Mouse (Mus musculus) forebrain, embryonic 14.5 days (tissue): ENCODE results near the gene Rnf34. TPM values are rescaled to one million over a fixed set of nuclear protein-coding genes. Genes with fewer than 3 reads are reported as not detected.
A peak's percentile ranks its signal among the peaks of the same experiment; 100 is the strongest.

Source experiments
- ATAC-seq: fragments of 200-750 bp; cut with Nextera tagmentation; 2 replicates; pipeline ENCODE4 v1.8.0; 2017; ENCODE audit warnings: mild to moderate bottlenecking, moderate library complexity
- DNase-seq: peaks from one replicate; pipeline ENCODE4 v3.0.0-alpha.2; 2015; ENCODE audit warnings: low spot score
- H3K27ac ChIP-seq: fragments of 300-500 bp; sonication (generic); 2 replicates; pipeline ENCODE4 v1.5.1; 2014; ENCODE audit warnings: low read depth, mild to moderate bottlenecking, control low read depth, low read length, moderate library complexity
- H3K27me3 ChIP-seq: fragments of 300-500 bp; sonication (generic); replicated peaks from 2 replicates; pipeline ENCODE4 v1.6.1; 2014; ENCODE audit warnings: low read length, control low read depth, mixed read lengths; ENCODE audit not compliant: control insufficient read depth, insufficient read depth
- H3K36me3 ChIP-seq: fragments of 300-500 bp; sonication (generic); 2 replicates; pipeline ENCODE4 v1.6.1; 2014; ENCODE audit warnings: low read length, control low read depth; ENCODE audit not compliant: control insufficient read depth, insufficient read depth
- H3K4me1 ChIP-seq: fragments of 300-500 bp; sonication (generic); 2 replicates; pipeline ENCODE4 v1.6.1; 2014; ENCODE audit warnings: antibody characterized with exemption, low read length, control low read depth; ENCODE audit not compliant: control insufficient read depth, insufficient read depth
- H3K4me2 ChIP-seq: fragments of 300-500 bp; sonication (generic); 2 replicates; pipeline ENCODE4 v1.6.1; 2014; ENCODE audit warnings: mild to moderate bottlenecking, control low read depth, low read length
- H3K4me3 ChIP-seq: fragments of 300-500 bp; sonication (generic); 2 replicates; pipeline ENCODE4 v1.5.1; 2014; ENCODE audit warnings: low read depth, low read length, control low read depth
- H3K9ac ChIP-seq: fragments of 300-500 bp; sonication (generic); 2 replicates; pipeline ENCODE4 v1.6.1; 2014; ENCODE audit warnings: mild to moderate bottlenecking, low read length, control low read depth, moderate library complexity
- H3K9me3 ChIP-seq: fragments of 300-500 bp; sonication (generic); replicated peaks from 2 replicates; pipeline ENCODE4 v1.6.1; 2016; ENCODE audit warnings: low read length, control low read depth, mixed read lengths; ENCODE audit not compliant: control insufficient read depth
- WGBS: fragments of 180-500 bp; shearing (Covaris S2); extraction: QIAGEN DNeasy Blood & Tissue Kit; methylation state at CpG from one replicate; pipeline ENCODE4 v1.1.7; 2014; 5-methylcytosine and 5-hydroxymethylcytosine counted together
- polyA plus RNA-seq: library from polyadenylated mRNA; unstranded; fragments of >200 nt; fragmentation: Nextera tagmentation; extraction: Ambion mirVana; gene quantifications from 2 replicates; pipeline ENCODE4 v1.2.1, GENCODE M21; 2014

Gene Rnf34
- polyA plus RNA-seq, 1 experiment from 2014 or later: 54.3 TPM

- no peak overlapping the region for H3K4me3 ChIP-seq
- H3K27me3 ChIP-seq: no peaks in the 10 kb centered on the region
- H3K9ac ChIP-seq: peak overlapping the region; percentile 89
- H3K4me2 ChIP-seq: peak overlapping the region; percentile 77
- WGBS: 57% methylated on average over 11 of the region's 11 CpGs
- no peak for DNase-seq
- peak overlapping the region; percentile 95 for H3K27ac ChIP-seq
- no peaks in the 10 kb centered on the region for H3K9me3 ChIP-seq
- no peaks in the 10 kb centered on the region for H3K36me3 ChIP-seq
- peaks cover 21% of the 10 kb centered on the region for H3K4me1 ChIP-seq
- no peak for ATAC-seq
Measured at GRCm38 (mm10) chr5:122901179-122901578, 51.3 kb downstream of the Rnf34 start.

GRCm38 (mm10) chr5:122901666-122902065 is 51.8 kb downstream of the Rnf34 start:
- H3K36me3 ChIP-seq: no peaks in the 10 kb centered on the region
- DNase-seq (no peak), ATAC-seq (no peak)
- WGBS: 68% methylated on average over 3 of the region's 3 CpGs
- H3K4me1 ChIP-seq: peaks cover 21% of the 10 kb centered on the region
- no peaks in the 10 kb centered on the region for H3K9me3 ChIP-seq
- H3K4me3 ChIP-seq: no peak overlapping the region
- no peaks in the 10 kb centered on the region for H3K27me3 ChIP-seq
- no peak overlapping the region for H3K27ac ChIP-seq
- no peak overlapping the region for H3K4me2 ChIP-seq
- no peak overlapping the region for H3K9ac ChIP-seq

GRCm38 (mm10) chr5:122902228-122902627 is 52.4 kb downstream of the Rnf34 start:
- DNase-seq: no peak
- no peak for ATAC-seq

GRCm38 (mm10) chr5:122903165-122903564 is 53.3 kb downstream of the Rnf34 start:
- Histone ChIP-seq H3K4me2 (no peak overlapping the region), H3K9me3 (no peaks in the 10 kb centered on the region), H3K27me3 (no peaks in the 10 kb centered on the region), H3K4me3 (no peak overlapping the region), H3K4me1 (peaks cover 11% of the 10 kb centered on the region), H3K36me3 (no peaks in the 10 kb centered on the region), H3K9ac (no peak overlapping the region), H3K27ac (no peak overlapping the region)
- DNase-seq: no peak
- no peak for ATAC-seq
- WGBS: 87% methylated on average over 5 of the region's 5 CpGs

More at GRCm38 (mm10) chr5:122902228-122902627, 52.4 kb downstream of the Rnf34 start:
- Histone ChIP-seq H3K27ac (no peak overlapping the region), H3K9ac (no peak overlapping the region), H3K4me2 (no peak overlapping the region), H3K36me3 (no peaks in the 10 kb centered on the region), H3K4me1 (peaks cover 20% of the 10 kb centered on the region), H3K4me3 (no peak overlapping the region), H3K27me3 (no peaks in the 10 kb centered on the region), H3K9me3 (no peaks in the 10 kb centered on the region)
- 84% methylated on average over 6 of the region's 6 CpGs for WGBS

- no peak overlapping the region for H3K9ac ChIP-seq
- no peaks in the 10 kb centered on the region for H3K27me3 ChIP-seq
- no peak overlapping the region for H3K4me3 ChIP-seq
- DNase-seq (no peak), ATAC-seq (no peak)
- no peaks in the 10 kb centered on the region for H3K4me1 ChIP-seq
- no peaks in the 10 kb centered on the region for H3K36me3 ChIP-seq
- no peaks in the 10 kb centered on the region for H3K9me3 ChIP-seq
- H3K27ac ChIP-seq: no peak overlapping the region
- H3K4me2 ChIP-seq: no peak overlapping the region
- WGBS: 88% methylated on average over 1 of the region's 1 CpGs
Measured at GRCm38 (mm10) chr5:122907182-122907581, 57.3 kb downstream of the Rnf34 start.

GRCm38 (mm10) chr5:122908001-122908400 is 58.2 kb downstream of the Rnf34 start:
- Histone ChIP-seq H3K4me1 (no peaks in the 10 kb centered on the region), H3K9me3 (no peaks in the 10 kb centered on the region), H3K27me3 (no peaks in the 10 kb centered on the region), H3K36me3 (no peaks in the 10 kb centered on the region), H3K27ac (no peak overlapping the region), H3K4me3 (no peak overlapping the region), H3K9ac (no peak overlapping the region), H3K4me2 (no peak overlapping the region)
- WGBS: 89% methylated on average over 2 of the region's 2 CpGs
- DNase-seq (no peak), ATAC-seq (no peak)

GRCm38 (mm10) chr5:122909481-122909880 is 59.6 kb downstream of the Rnf34 start:
- H3K4me1 ChIP-seq: no peaks in the 10 kb centered on the region
- no peaks in the 10 kb centered on the region for H3K27me3 ChIP-seq
- H3K27ac ChIP-seq: no peak overlapping the region
- H3K9me3 ChIP-seq: no peaks in the 10 kb centered on the region
- no peak overlapping the region for H3K9ac ChIP-seq
- DNase-seq (no peak), ATAC-seq (no peak)
- H3K4me3 ChIP-seq: no peak overlapping the region
- 69% methylated on average over 18 of the region's 18 CpGs for WGBS
- no peak overlapping the region for H3K4me2 ChIP-seq
- 0 out of 2 replicates have a peak, but pooled peaks cover under 1% of the 10 kb centered on the region for H3K36me3 ChIP-seq

- WGBS: 87% methylated on average over 4 of the region's 4 CpGs
- ATAC-seq: no peak
- no peak for DNase-seq
- no peak overlapping the region for H3K4me3 ChIP-seq
- H3K27ac ChIP-seq: no peak overlapping the region
- H3K9ac ChIP-seq: no peak overlapping the region
- H3K4me2 ChIP-seq: no peak overlapping the region
- no peaks in the 10 kb centered on the region for H3K27me3 ChIP-seq
- H3K4me1 ChIP-seq: no peaks in the 10 kb centered on the region
- no peaks in the 10 kb centered on the region for H3K9me3 ChIP-seq
- 0 out of 2 replicates have a peak, but pooled peaks cover 3% of the 10 kb centered on the region for H3K36me3 ChIP-seq
Measured at GRCm38 (mm10) chr5:122912863-122913262, 63.0 kb downstream of the Rnf34 start.

- ATAC-seq (no peak), DNase-seq (no peak)
- Histone ChIP-seq H3K27me3 (no peaks in the 10 kb centered on the region), H3K4me3 (no peak overlapping the region), H3K27ac (no peak overlapping the region), H3K4me2 (no peak overlapping the region), H3K36me3 (0 out of 2 replicates have a peak, but pooled peaks cover 7% of the 10 kb centered on the region), H3K9ac (no peak overlapping the region), H3K4me1 (no peaks in the 10 kb centered on the region), H3K9me3 (no peaks in the 10 kb centered on the region)
- WGBS: 95% methylated on average over 6 of the region's 6 CpGs
Measured at GRCm38 (mm10) chr5:122916147-122916546, 66.3 kb downstream of the Rnf34 start.
